Mouse (Mus musculus) erythroblast, adult 5-6 weeks (primary cell): ENCODE measurements at regions not wholly inside any gene's neighbourhood (a gene's known extent, or its start where the extent isn't known, plus 50 kb on each side); places are given as distances from the start of the nearest gene placed in this dataset.

Source experiments
- ATAC-seq: replicated peaks from 2 replicates; pipeline ENCODE4 v1.8.0; 2016; ENCODE audit warnings: moderate number of reproducible peaks, mild to moderate bottlenecking, moderate TSS enrichment, inconsistent platforms; ENCODE audit not compliant: poor library complexity, low FRiP score, severe bottlenecking

GRCm38 (mm10) chr3:153776738-153777137 is 51.8 kb upstream of the St6galnac3 start:
- ATAC-seq = peak; percentile 47

- no peak for ATAC-seq
Measured at GRCm38 (mm10) chr3:153778386-153778785, 53.4 kb upstream of the St6galnac3 start.

GRCm38 (mm10) chr3:153782467-153782866 is 57.5 kb upstream of the St6galnac3 start:
- no peak for ATAC-seq

GRCm38 (mm10) chr3:153783294-153783741 is 58.3 kb upstream of the St6galnac3 start:
- ATAC-seq = no peak

GRCm38 (mm10) chr3:153783928-153784570 is 59.1 kb upstream of the St6galnac3 start:
- no peak for ATAC-seq

- ATAC-seq = peak; percentile 22; the same call in 1 of the 2 replicates
Measured at GRCm38 (mm10) chr3:153790455-153790856, 53.6 kb upstream of the Asb17 start.

- peak; percentile 57 for ATAC-seq
Measured at GRCm38 (mm10) chr3:153790883-153791609, 53.0 kb upstream of the Asb17 start.

GRCm38 (mm10) chr3:153791610-153792363 is 52.2 kb upstream of the Asb17 start:
- ATAC-seq = peak; percentile 86

- ATAC-seq = 0 out of 2 replicates have a peak, but pooled peaks have one; percentile 7
Measured at GRCm38 (mm10) chr3:153792364-153792703, 51.7 kb upstream of the Asb17 start.
